Mouse (Mus musculus) lung, postnatal 0 days (tissue): ENCODE data around the gene Synj2. TPM values are rescaled to one million over a fixed set of nuclear protein-coding genes. Genes with fewer than 3 reads are reported as not detected.
A peak's percentile ranks its signal among the peaks of the same experiment; 100 is the strongest.

Experiments
- ATAC-seq: fragments of 200-750 bp; cut with Nextera tagmentation; 2 replicates; pipeline ENCODE4 v1.8.0; 2017; ENCODE audit warnings: moderate library complexity
- DNase-seq: peaks from one replicate; pipeline ENCODE4 v3.0.0-alpha.2; 2016; ENCODE audit warnings: low spot score
- H3K27ac ChIP-seq: fragments of 300-500 bp; sonication (generic); 2 replicates; pipeline ENCODE4 v1.5.1; 2014; ENCODE audit warnings: antibody characterized with exemption, mild to moderate bottlenecking, low read length, mixed read lengths
- H3K27me3 ChIP-seq: fragments of 300-500 bp; sonication (generic); replicated peaks from 2 replicates; pipeline ENCODE4 v1.6.1; 2014; ENCODE audit warnings: low read length, mixed read lengths; ENCODE audit not compliant: insufficient read depth
- H3K36me3 ChIP-seq: fragments of 300-500 bp; sonication (generic); 2 replicates; pipeline ENCODE4 v1.6.1; 2014; ENCODE audit warnings: low read length, mixed read lengths; ENCODE audit not compliant: insufficient read depth
- H3K4me1 ChIP-seq: fragments of 300-500 bp; sonication (generic); 2 replicates; pipeline ENCODE4 v1.6.1; 2014; ENCODE audit warnings: antibody characterized with exemption, low read depth, low read length, mixed read lengths; ENCODE audit not compliant: insufficient read depth
- H3K4me2 ChIP-seq: fragments of 300-500 bp; sonication (generic); replicated peaks from 2 replicates; pipeline ENCODE4 v1.6.1; 2014; ENCODE audit warnings: low read depth, mild to moderate bottlenecking, low read length, moderate library complexity, mixed read lengths
- H3K4me3 ChIP-seq: fragments of 300-500 bp; sonication (generic); 2 replicates; pipeline ENCODE4 v1.5.1; 2014; ENCODE audit warnings: low read depth, low read length
- H3K9ac ChIP-seq: fragments of 300-500 bp; sonication (generic); replicated peaks from 2 replicates; pipeline ENCODE4 v1.6.1; 2014; ENCODE audit warnings: low read depth, mild to moderate bottlenecking
- H3K9me3 ChIP-seq: fragments of 300-500 bp; sonication (generic); 2 replicates; pipeline ENCODE4 v1.6.1; 2016; ENCODE audit warnings: low read length, mixed read lengths
- CTCF ChIP-seq: IDR thresholded peaks from 2 replicates; pipeline ENCODE4 v1.5.1; 2016; ENCODE audit warnings: antibody characterized with exemption, mild to moderate bottlenecking
- EP300 ChIP-seq: IDR thresholded peaks from 2 replicates; pipeline ENCODE4 v1.6.1; 2016; ENCODE audit warnings: antibody characterized with exemption, mild to moderate bottlenecking, control low read depth
- WGBS: fragments of 180-500 bp; shearing (Covaris S2); extraction: QIAGEN DNeasy Blood & Tissue Kit; methylation state at CpG from one replicate; pipeline ENCODE4 v1.1.7; 2014; 5-methylcytosine and 5-hydroxymethylcytosine counted together
- polyA plus RNA-seq: library from polyadenylated mRNA; unstranded; fragments of >200 nt; fragmentation: Nextera tagmentation; extraction: Ambion mirVana; gene quantifications from 2 replicates; pipeline ENCODE4 v1.2.1, GENCODE M21; 2015

The Synj2 gene
- polyA plus RNA-seq, 1 experiment from 2014 or later: 2.1 TPM

DNA sequence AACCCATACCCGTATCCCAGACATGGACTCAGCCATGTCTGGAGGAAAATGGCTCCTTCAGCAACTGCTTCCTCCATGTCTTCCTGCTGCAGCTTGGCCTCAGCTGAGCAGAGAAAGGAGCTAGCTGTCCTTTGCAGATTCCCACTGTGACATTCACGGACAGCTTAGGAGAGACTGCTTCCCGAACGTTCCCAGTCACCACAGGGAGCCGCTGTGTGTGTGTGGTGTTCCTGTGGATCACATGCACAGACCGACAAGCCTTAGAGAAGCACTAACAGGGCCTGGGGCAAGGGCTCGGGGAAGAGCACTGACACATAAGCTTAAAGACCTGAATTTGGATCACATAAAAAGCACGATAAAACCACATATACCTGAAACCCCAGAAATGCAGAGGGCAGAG lies 94.6 kb downstream of the Synj2 start:
- H3K4me2 ChIP-seq: no peak overlapping the region
- TF ChIP-seq EP300: no peak
- no peak for TF ChIP-seq CTCF
- WGBS: 69% methylated on average over 8 of the region's 8 CpGs
- no peaks in the 10 kb centered on the region for H3K4me1 ChIP-seq
- H3K36me3 ChIP-seq: no peaks in the 10 kb centered on the region
- DNase-seq: no peak
- ATAC-seq: no peak
- H3K9me3 ChIP-seq: no peaks in the 10 kb centered on the region
- no peak overlapping the region for H3K9ac ChIP-seq
- H3K27ac ChIP-seq: no peak overlapping the region
- H3K27me3 ChIP-seq: no peaks in the 10 kb centered on the region
- H3K4me3 ChIP-seq: no peak overlapping the region

DNA sequence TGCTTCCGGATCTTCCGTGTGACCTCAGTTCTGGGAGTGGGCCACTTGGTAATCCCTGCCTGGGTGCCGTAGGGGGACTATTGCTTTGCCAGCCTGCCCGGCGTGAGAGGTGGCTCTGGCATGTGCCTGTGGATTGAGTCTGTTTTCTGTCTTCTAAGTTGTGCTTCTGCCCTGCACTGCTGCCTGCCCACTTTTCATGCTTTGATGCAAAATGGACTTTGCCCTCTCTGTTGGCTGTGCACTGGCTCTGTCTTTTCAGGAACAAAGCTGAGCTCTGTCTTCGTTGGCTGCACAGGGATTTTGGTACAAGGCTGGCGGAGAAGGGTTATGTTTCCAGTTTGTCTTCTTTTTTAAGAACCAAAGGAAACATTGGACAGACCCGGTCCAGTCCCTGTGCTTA lies 95.4 kb downstream of the Synj2 start:
- no peak for DNase-seq
- Histone ChIP-seq H3K4me3 (no peak overlapping the region), H3K36me3 (no peaks in the 10 kb centered on the region), H3K9me3 (no peaks in the 10 kb centered on the region), H3K27ac (no peak overlapping the region), H3K27me3 (no peaks in the 10 kb centered on the region), H3K4me2 (no peak overlapping the region), H3K4me1 (no peaks in the 10 kb centered on the region), H3K9ac (no peak overlapping the region)
- WGBS: 93% methylated on average over 8 of the region's 8 CpGs
- ATAC-seq: no peak
- TF ChIP-seq EP300 (no peak), CTCF (no peak)

DNA sequence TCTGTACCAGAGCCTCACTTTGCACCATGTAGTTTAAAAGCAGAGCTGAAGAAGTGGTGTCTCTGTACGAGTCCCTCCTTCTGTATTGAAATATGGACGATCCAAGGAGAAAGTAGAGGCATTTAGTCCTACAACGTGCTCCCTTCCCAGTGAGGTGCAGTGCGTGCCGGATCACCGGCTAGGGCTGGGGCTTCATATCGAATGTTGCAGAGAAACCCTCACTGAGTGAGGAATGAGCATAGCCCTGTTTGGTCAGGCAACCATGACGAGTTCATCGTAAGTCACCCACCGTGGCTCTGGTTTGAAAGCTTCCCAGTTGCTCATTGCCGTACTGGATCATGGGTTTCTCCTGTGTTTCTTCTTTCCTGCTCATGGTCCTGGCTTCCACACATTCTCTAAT lies 95.8 kb downstream of the Synj2 start:
- no peak overlapping the region for H3K9ac ChIP-seq
- no peak overlapping the region for H3K4me3 ChIP-seq
- DNase-seq (no peak), ATAC-seq (no peak)
- WGBS: 88% methylated on average over 11 of the region's 11 CpGs
- H3K27ac ChIP-seq: no peak overlapping the region
- H3K27me3 ChIP-seq: no peaks in the 10 kb centered on the region
- no peak overlapping the region for H3K4me2 ChIP-seq
- H3K4me1 ChIP-seq: no peaks in the 10 kb centered on the region
- no peak for TF ChIP-seq EP300
- no peak for TF ChIP-seq CTCF
- H3K36me3 ChIP-seq: no peaks in the 10 kb centered on the region; the same call in 1 of the 2 replicates
- H3K9me3 ChIP-seq: no peaks in the 10 kb centered on the region

DNA sequence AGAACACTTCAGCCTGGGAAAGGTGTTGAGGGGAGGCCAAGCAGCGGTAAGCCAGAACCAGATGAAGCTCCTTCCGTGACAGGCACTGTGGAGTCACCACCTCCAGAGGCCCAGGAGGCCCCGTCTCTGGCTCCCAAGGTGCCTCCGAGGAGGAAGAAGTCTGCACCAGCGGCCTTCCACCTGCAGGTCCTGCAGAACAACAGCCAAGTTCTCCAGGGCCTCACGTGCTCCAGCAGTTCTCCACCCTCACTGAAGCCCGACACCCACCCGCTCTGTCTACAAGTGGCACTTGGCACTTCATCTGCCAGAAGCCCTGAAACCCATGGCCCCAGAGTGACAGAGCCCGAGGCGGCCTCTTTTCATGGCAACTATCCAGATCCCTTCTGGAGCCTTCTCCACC lies 96.4 kb downstream of the Synj2 start:
- H3K4me3 ChIP-seq: no peak overlapping the region
- H3K9ac ChIP-seq: no peak overlapping the region
- ATAC-seq: peak; percentile 54
- no peaks in the 10 kb centered on the region; the same call in 1 of the 2 replicates for H3K36me3 ChIP-seq
- 55% methylated on average over 10 of the region's 10 CpGs for WGBS
- H3K27me3 ChIP-seq: no peaks in the 10 kb centered on the region
- H3K9me3 ChIP-seq: no peaks in the 10 kb centered on the region
- no peak overlapping the region for H3K4me2 ChIP-seq
- no peaks in the 10 kb centered on the region for H3K4me1 ChIP-seq
- TF ChIP-seq EP300: no peak
- TF ChIP-seq CTCF: no peak
- peak; percentile 19 for DNase-seq
- no peak overlapping the region for H3K27ac ChIP-seq

DNA sequence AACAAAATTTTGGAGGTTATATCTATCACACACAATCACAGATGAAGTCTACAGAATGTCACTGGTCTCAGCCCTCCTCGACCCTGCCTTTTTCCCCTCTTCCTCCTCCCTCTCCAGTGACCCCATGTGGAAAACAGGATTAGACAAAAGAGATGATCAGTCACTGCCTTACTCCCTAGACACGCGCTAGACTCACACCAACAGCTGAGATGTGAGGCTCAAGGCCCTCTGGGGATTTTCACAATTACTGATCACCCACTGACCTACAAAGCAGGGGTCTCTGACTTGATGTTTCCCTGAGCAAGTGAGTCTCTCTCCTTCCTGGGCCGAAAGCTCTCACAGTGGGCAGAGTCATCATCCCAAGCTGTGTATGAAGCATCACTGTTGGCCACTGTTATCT lies 111.7 kb downstream of the Synj2 start:
- 80% methylated on average over 4 of the region's 4 CpGs for WGBS

DNA sequence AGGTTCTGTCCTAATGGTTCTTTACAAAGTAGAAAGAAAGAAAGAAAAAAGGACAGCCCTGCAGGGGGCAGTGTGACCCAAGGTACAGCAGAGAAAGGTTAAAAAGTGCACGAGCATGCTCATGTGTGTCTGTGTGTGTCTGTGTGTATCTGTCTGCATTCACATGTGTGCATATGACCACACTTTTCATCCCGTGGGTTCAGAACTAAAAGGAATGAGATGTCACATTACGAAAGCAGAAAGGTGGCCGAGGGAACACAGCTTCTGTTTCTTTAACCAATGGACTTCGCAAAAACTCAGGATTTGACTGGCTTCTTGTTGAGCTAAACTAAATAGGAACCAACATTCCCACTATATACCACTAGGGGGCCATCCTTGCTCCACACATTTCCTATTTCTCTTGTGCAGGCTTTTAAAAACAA lies 113.9 kb downstream of the Synj2 start:
- Histone ChIP-seq H3K27me3 (no peaks in the 10 kb centered on the region), H3K36me3 (no peaks in the 10 kb centered on the region), H3K4me2 (no peak overlapping the region), H3K27ac (no peak overlapping the region), H3K4me3 (no peak overlapping the region), H3K4me1 (no peaks in the 10 kb centered on the region), H3K9me3 (no peaks in the 10 kb centered on the region), H3K9ac (no peak overlapping the region)
- DNase-seq (peak; percentile 73), ATAC-seq (no peak; the same call in 1 of the 2 replicates)
- 21% methylated on average over 5 of the region's 5 CpGs for WGBS
- TF ChIP-seq CTCF: peak; percentile 57
- no peak for TF ChIP-seq EP300

More for the DNA sequence above, 111.7 kb downstream of the Synj2 start:
- Histone ChIP-seq H3K27me3 (no peaks in the 10 kb centered on the region), H3K27ac (no peak overlapping the region), H3K9ac (no peak overlapping the region), H3K4me2 (no peak overlapping the region), H3K4me1 (no peaks in the 10 kb centered on the region), H3K4me3 (no peak overlapping the region), H3K9me3 (no peaks in the 10 kb centered on the region), H3K36me3 (peaks cover 4% of the 10 kb centered on the region; the same call in 1 of the 2 replicates)
- no peak for ATAC-seq
- no peak for TF ChIP-seq EP300
- no peak for TF ChIP-seq CTCF
- no peak for DNase-seq

DNA sequence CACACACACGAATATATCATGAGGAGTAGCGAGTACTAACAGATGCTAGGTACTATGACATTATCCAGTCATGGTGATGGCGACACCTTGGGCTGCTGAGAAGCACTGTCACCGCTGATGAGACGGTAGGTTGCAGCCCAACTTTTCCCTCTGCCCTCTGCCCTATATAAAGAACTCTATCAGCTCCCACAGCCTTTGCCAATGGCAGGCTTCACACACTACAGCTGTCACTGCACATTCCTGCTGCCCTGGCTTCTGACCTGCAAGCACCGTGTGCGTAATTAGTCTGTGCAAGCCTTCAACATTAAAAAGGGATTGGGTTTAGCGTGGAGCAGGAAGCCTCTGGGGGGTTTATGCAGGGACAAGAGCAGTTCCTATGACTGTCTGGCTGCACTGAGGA lies 121.7 kb downstream of the Synj2 start:
- Histone ChIP-seq H3K9me3 (no peaks in the 10 kb centered on the region), H3K9ac (no peak overlapping the region), H3K27ac (no peak overlapping the region), H3K4me3 (no peak overlapping the region), H3K27me3 (no peaks in the 10 kb centered on the region), H3K4me2 (no peak overlapping the region), H3K36me3 (peaks cover 7% of the 10 kb centered on the region; the same call in 1 of the 2 replicates), H3K4me1 (no peaks in the 10 kb centered on the region)
- ATAC-seq (no peak), DNase-seq (no peak)
- 79% methylated on average over 8 of the region's 8 CpGs for WGBS
- TF ChIP-seq CTCF (no peak), EP300 (no peak)
